Mouse (Mus musculus) neural tube, embryonic 15.5 days (tissue): ENCODE data around the gene Prr3. TPM values are rescaled to one million over a fixed set of nuclear protein-coding genes. Genes with fewer than 3 reads are reported as not detected.

Experiments
- ATAC-seq: fragments of 200-750 bp; cut with Nextera tagmentation; 2 replicates; pipeline ENCODE4 v1.8.0; 2017; ENCODE audit warnings: mild to moderate bottlenecking, moderate TSS enrichment, moderate library complexity; ENCODE audit not compliant: low FRiP score
- H3K27ac ChIP-seq: fragments of 300-500 bp; sonication (generic); replicated peaks from 2 replicates; pipeline ENCODE4 v1.5.1; 2015; ENCODE audit warnings: mild to moderate bottlenecking, inconsistent platforms
- H3K27me3 ChIP-seq: fragments of 300-500 bp; sonication (generic); replicated peaks from 2 replicates; pipeline ENCODE4 v1.6.1; 2015; ENCODE audit warnings: inconsistent platforms
- H3K36me3 ChIP-seq: fragments of 300-500 bp; sonication (generic); 2 replicates; pipeline ENCODE4 v1.6.1; 2015; ENCODE audit warnings: inconsistent platforms
- H3K4me1 ChIP-seq: fragments of 300-500 bp; sonication (generic); 2 replicates; pipeline ENCODE4 v1.6.1; 2015; ENCODE audit warnings: inconsistent platforms
- H3K4me2 ChIP-seq: fragments of 300-500 bp; sonication (generic); 2 replicates; pipeline ENCODE4 v1.6.1; 2015; ENCODE audit warnings: inconsistent platforms, mild to moderate bottlenecking, moderate library complexity
- H3K4me3 ChIP-seq: fragments of 300-500 bp; sonication (generic); replicated peaks from 2 replicates; pipeline ENCODE4 v1.5.1; 2015; ENCODE audit warnings: mild to moderate bottlenecking, inconsistent platforms
- H3K9ac ChIP-seq: fragments of 300-500 bp; sonication (generic); replicated peaks from 2 replicates; pipeline ENCODE4 v1.6.1; 2015; ENCODE audit warnings: mild to moderate bottlenecking, inconsistent platforms
- H3K9me3 ChIP-seq: fragments of 300-500 bp; sonication (generic); replicated peaks from 2 replicates; pipeline ENCODE4 v1.6.1; 2016; ENCODE audit warnings: inconsistent platforms
- WGBS: fragments of 180-500 bp; shearing (Covaris S2); methylation state at CpG from one replicate; pipeline ENCODE4 v1.1.7; 2015; ENCODE audit warnings: mixed read lengths; 5-methylcytosine and 5-hydroxymethylcytosine counted together
- microRNA counts: library from miRNA; unstranded; fragments of <30 nt; microRNA quantifications from one replicate; lab custom pipeline; 2016
- microRNA-seq: library from miRNA; unstranded; fragments of <30 nt; microRNA quantifications from one replicate; pipeline ENCODE4, GENCODE M21; 2017
- polyA plus RNA-seq: library from polyadenylated mRNA; unstranded; fragments of >200 nt; fragmentation: Nextera tagmentation; extraction: Ambion mirVana; gene quantifications from 2 replicates; pipeline ENCODE4 v1.2.1, GENCODE M21; 2015

The Prr3 gene
- polyA plus RNA-seq, 1 experiment from 2014 or later: 87.9 TPM

DNA sequence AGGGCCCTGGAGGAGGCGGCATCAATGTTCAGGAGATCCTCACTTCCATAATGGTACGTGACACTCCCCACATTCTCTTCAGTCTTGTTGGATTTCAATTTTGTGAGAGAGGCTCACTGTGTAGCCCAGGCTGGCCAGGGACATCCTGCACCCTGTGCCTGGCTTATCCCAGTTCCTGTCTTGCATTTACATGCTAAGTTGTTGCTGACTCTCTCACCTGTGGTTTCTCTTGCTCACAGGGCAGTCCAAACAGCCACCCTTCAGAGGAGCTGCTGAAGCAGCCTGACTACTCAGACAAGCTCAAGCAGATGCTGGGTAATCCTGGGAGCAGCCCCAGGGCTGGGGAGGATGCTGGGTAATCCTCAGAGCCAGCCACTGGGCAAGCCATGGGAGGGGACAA, 50.5 kb downstream of the Prr3 start:
- no peaks in the 10 kb centered on the region for H3K27me3 ChIP-seq
- no peak for ATAC-seq
- peaks cover 65% of the 10 kb centered on the region for H3K36me3 ChIP-seq
- H3K4me2 ChIP-seq: no peak overlapping the region
- no peak overlapping the region for H3K4me3 ChIP-seq
- H3K9me3 ChIP-seq: no peaks in the 10 kb centered on the region
- no peaks in the 10 kb centered on the region for H3K4me1 ChIP-seq
- 90% methylated on average over 2 of the region's 2 CpGs for WGBS
- no peak overlapping the region for H3K27ac ChIP-seq
- H3K9ac ChIP-seq: no peak overlapping the region

DNA sequence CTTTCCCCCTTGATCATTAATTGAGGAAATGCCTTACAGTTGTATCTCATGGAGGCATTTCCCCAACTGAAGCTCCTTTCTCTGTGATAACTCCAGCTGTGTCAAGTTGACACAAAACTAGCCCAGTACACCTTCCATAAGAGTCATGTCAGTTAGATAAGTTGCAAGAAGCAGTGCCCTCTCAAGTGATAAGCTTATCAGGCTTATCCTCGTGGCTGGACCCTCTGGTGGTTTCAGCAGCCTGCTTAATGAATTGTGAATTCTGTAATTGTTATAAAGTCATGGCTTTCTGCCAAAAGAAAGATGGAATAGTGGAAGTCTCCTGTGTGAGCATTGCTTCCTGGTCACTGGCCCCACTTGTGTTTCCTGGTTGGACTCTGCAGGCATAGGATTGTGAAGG, 52.6 kb downstream of the Prr3 start:
- H3K27ac ChIP-seq: no peak overlapping the region
- WGBS: 55% methylated on average over 1 of the region's 1 CpGs
- H3K4me1 ChIP-seq: 0 out of 2 replicates have a peak, but pooled peaks cover 3% of the 10 kb centered on the region
- ATAC-seq: no peak
- no peaks in the 10 kb centered on the region for H3K9me3 ChIP-seq
- no peak overlapping the region for H3K4me3 ChIP-seq
- H3K36me3 ChIP-seq: peaks cover 80% of the 10 kb centered on the region
- no peak overlapping the region for H3K9ac ChIP-seq
- no peaks in the 10 kb centered on the region for H3K27me3 ChIP-seq
- no peak overlapping the region for H3K4me2 ChIP-seq

DNA sequence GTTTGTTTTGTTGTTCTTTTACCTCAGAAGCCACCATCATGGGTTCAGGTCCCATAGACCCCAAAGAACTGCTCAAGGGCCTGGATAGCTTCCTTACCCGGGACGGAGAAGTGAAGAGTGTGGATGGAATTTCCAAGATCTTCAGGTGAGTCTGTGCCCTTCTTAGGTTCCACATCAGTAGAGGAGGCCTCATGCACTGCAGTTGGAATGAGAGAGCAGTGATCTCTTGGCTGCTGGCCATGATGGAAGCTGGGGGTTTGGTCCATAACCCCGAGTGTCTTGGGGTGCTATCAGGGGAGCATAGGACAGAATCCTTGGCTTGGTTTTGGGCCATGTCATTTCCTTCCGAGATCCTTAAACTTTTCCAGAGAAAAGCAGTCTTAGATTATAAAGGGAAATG, 56.8 kb downstream of the Prr3 start:
- Histone ChIP-seq H3K36me3 (peaks cover 48% of the 10 kb centered on the region), H3K9ac (no peak overlapping the region), H3K4me3 (no peak overlapping the region), H3K4me2 (no peak overlapping the region), H3K27ac (no peak overlapping the region), H3K9me3 (no peaks in the 10 kb centered on the region), H3K27me3 (no peaks in the 10 kb centered on the region), H3K4me1 (peaks cover 36% of the 10 kb centered on the region)
- no peak for ATAC-seq
- 95% methylated on average over 4 of the region's 4 CpGs for WGBS

DNA sequence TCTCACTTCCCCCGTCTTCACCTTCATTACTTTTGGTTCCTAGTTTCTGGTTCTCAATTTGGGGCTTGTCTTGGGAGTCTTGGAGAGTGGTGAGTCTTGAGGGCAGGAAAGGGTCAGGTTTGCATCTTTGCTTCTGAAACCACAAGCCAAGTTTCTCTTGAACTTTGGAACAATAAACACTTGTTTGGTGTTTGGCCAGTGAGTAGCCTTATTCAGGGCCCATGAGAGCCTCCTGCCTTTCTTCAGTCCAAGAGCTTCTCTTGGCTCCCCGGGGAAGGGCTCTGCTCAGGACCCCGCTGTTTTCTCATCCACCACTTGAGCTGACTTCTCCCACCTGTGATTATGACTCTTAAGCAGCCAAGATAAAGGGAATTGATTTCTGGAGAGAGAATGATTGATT, 57.5 kb downstream of the Prr3 start:
- Histone ChIP-seq H3K27ac (peak overlapping the region; percentile 33; the same call in 1 of the 2 replicates), H3K4me2 (no peak overlapping the region), H3K9ac (no peak overlapping the region), H3K4me3 (no peak overlapping the region), H3K36me3 (peaks cover 41% of the 10 kb centered on the region), H3K4me1 (peaks cover 36% of the 10 kb centered on the region), H3K9me3 (no peaks in the 10 kb centered on the region), H3K27me3 (no peaks in the 10 kb centered on the region)
- 82% methylated on average over 3 of the region's 3 CpGs for WGBS
- no peak for ATAC-seq

MicroRNA genes within 50 kb of the gene (microRNA counts, 519-probe panel; counts per million panel counts)
- microRNA mmu-miR-877 (lab: Ali Mortazavi, UCI): 1,819 counts per million, percentile 32 among the panel's probes with 10 or more counts

Small RNAs within 50 kb of the gene (microRNA-seq; reads per million reads assigned to microRNA genes)
- 57.6 reads per million, percentile 45 among the genes with 10 or more reads in this experiment for gene Mir877

Other genes starting within 250 kb of the Prr3 start
- gene Ier3, start 158.6 kb downstream of the Prr3 start, polyA plus RNA-seq: 14.9 and 15.5 TPM in 2 replicates
- 131 and 141 TPM in 2 replicates for gene Flot1, start 157.0 kb downstream of the Prr3 start, polyA plus RNA-seq
- gene Tubb5, start 141.9 kb downstream of the Prr3 start, polyA plus RNA-seq: 1,339 and 1,471 TPM in 2 replicates
- 7.9 and 9.7 TPM in 2 replicates for gene Mdc1, start 138.7 kb downstream of the Prr3 start, polyA plus RNA-seq
- 17.6 and 26.7 TPM in 2 replicates for gene Nrm, start 118.9 kb downstream of the Prr3 start, polyA plus RNA-seq
- 19.3 and 25.1 TPM in 2 replicates for gene Ppp1r18, start 114.6 kb downstream of the Prr3 start, polyA plus RNA-seq
- 26.8 and 30.5 TPM in 2 replicates for gene Dhx16, start 100.4 kb downstream of the Prr3 start, polyA plus RNA-seq
- gene 2310061I04Rik, start 82.8 kb downstream of the Prr3 start, polyA plus RNA-seq: 59.2 and 75.2 TPM in 2 replicates
- gene Atat1, start 70.2 kb downstream of the Prr3 start, polyA plus RNA-seq: 259 and 319 TPM in 2 replicates
- gene Mrps18b, start 63.8 kb downstream of the Prr3 start, polyA plus RNA-seq: 67.1 and 73.6 TPM in 2 replicates
- gene Ppp1r10, start 63.8 kb downstream of the Prr3 start, polyA plus RNA-seq: 36.7 and 40.8 TPM in 2 replicates
- 78.4 and 90.3 TPM in 2 replicates for gene Abcf1, start 10.5 kb downstream of the Prr3 start, polyA plus RNA-seq
- gene Gnl1, start 385 bp downstream of the Prr3 start, polyA plus RNA-seq: 67.4 and 73.0 TPM in 2 replicates
- 8.6 and 10.0 TPM in 2 replicates for gene H2-T24, start 40.3 kb upstream of the Prr3 start, polyA plus RNA-seq
- gene H2-T23, start 52.6 kb upstream of the Prr3 start, polyA plus RNA-seq: 5.3 and 13.9 TPM in 2 replicates
- 7.3 and 12.5 TPM in 2 replicates for gene H2-T22, start 62.5 kb upstream of the Prr3 start, polyA plus RNA-seq
- not detected in 2 replicates for gene Gm6034, start 62.7 kb upstream of the Prr3 start, polyA plus RNA-seq
- gene Gm11127, start 78.1 kb upstream of the Prr3 start, polyA plus RNA-seq: 0.22 TPM in 1 of 2 replicates, not detected in the other
- not detected in 2 replicates for gene Gm19684, start 141.4 kb upstream of the Prr3 start, polyA plus RNA-seq
- not detected in 2 replicates for gene Gm7030, start 149.2 kb upstream of the Prr3 start, polyA plus RNA-seq
- not detected in 2 replicates for gene Gm8909, start 188.3 kb upstream of the Prr3 start, polyA plus RNA-seq
- 0.57 TPM in 1 of 2 replicates, not detected in the other for gene H2-T3, start 210.1 kb upstream of the Prr3 start, polyA plus RNA-seq